Mouse (Mus musculus): ENCODE results near the gene Mms22l.

- TF ChIP-seq CTCF (IDR thresholded peaks at IDR 0.05; ENCODE audit: low read depth, low read length) = no peak
- TF ChIP-seq EP300 (IDR thresholded peaks at IDR 0.05; ENCODE audit: insufficient read depth, low read depth, low read length) = no peak
These were observed 12.9 kb downstream of the Mms22l start for GRCm38 (mm10) chr4:24509195-24509594.

Data from ES-Bruce4 (cell line).